Comparison of ENCODE assay signal across 22 mouse cellular contexts in genomic region chr11:94351094-94351493, GRCm38 (mm10). TPM values are rescaled to one million over a fixed set of nuclear protein-coding genes. Genes with fewer than 3 reads are reported as not detected.
DNase-seq lines count a peak whose midpoint lies in the region; ATAC-seq and TF ChIP-seq lines count a peak whose summit lies in the region.
"Had no signal": no experiment of that assay in that cellular context is flagged by ENCODE, and none has a peak within 500 bp of the region (broad histone marks: within the 10 kb centered on the region; RNA-seq: fewer than 3 reads in every experiment).

No protein-coding gene starts in this region.

- no peaks in the 10 kb centered on the region for H3K36me3 ChIP-seq in kidney, postnatal 0 days (ENCODE audit: insufficient read depth, low read length)
- no peaks in the 10 kb centered on the region for H3K36me3 ChIP-seq in liver, embryonic 16.5 days (ENCODE audit: control insufficient read depth, insufficient read depth)
- H3K36me3 ChIP-seq in hindbrain, embryonic 12.5 days = no peaks in the 10 kb centered on the region
- H3K36me3 ChIP-seq: hindbrain, embryonic 10.5 days; neural tube, embryonic 15.5 days had no signal

- H3K27ac ChIP-seq in kidney, postnatal 0 days = no peak overlapping the region
- H3K27ac ChIP-seq in liver, embryonic 16.5 days (ENCODE audit: low read length) = peak overlapping the region; percentile 69
- H3K27ac ChIP-seq in layer of hippocampus, adult 2 months = no peak overlapping the region
- H3K27ac ChIP-seq in hindbrain, embryonic 12.5 days = no peak overlapping the region
- H3K27ac ChIP-seq: forebrain, embryonic 13.5 days; hindbrain, embryonic 10.5 days; neural tube, embryonic 15.5 days had no signal

- no peaks in the 10 kb centered on the region for H3K27me3 ChIP-seq in kidney, postnatal 0 days (ENCODE audit: insufficient read depth, low read length)
- no peaks in the 10 kb centered on the region for H3K27me3 ChIP-seq in liver, embryonic 16.5 days (ENCODE audit: control insufficient read depth, insufficient read depth, low read depth, low read length)
- H3K27me3 ChIP-seq in hindbrain, embryonic 12.5 days = peaks cover 3% of the 10 kb centered on the region; the same call in 1 of the 2 replicates
- H3K27me3 ChIP-seq: neural tube, embryonic 15.5 days had no signal

- no peak for TF ChIP-seq CTCF in kidney, postnatal 0 days (IDR thresholded peaks at IDR 0.05; ENCODE audit: low read depth)
- no peak for TF ChIP-seq CTCF in layer of hippocampus, adult 2 months (conservative IDR thresholded peaks at IDR 0.05)

- no peaks in the 10 kb centered on the region for H3K9me3 ChIP-seq in kidney, postnatal 0 days (replicated peaks; ENCODE audit: low read length)
- H3K9me3 ChIP-seq in liver, embryonic 16.5 days (replicated peaks; ENCODE audit: control insufficient read depth, low read length) = no peaks in the 10 kb centered on the region
- H3K9me3 ChIP-seq in hindbrain, embryonic 12.5 days (replicated peaks) = no peaks in the 10 kb centered on the region
- H3K9me3 ChIP-seq: forebrain, embryonic 13.5 days; hindbrain, embryonic 10.5 days; neural tube, embryonic 15.5 days had no signal

- H3K9ac ChIP-seq in kidney, postnatal 0 days (ENCODE audit: low read depth, low read length) = no peak overlapping the region
- H3K9ac ChIP-seq in liver, embryonic 16.5 days (ENCODE audit: low read depth, low read length) = no peak overlapping the region
- H3K9ac ChIP-seq in hindbrain, embryonic 12.5 days = no peak overlapping the region
- H3K9ac ChIP-seq: forebrain, embryonic 13.5 days; neural tube, embryonic 15.5 days had no signal

- 12% methylated on average over 3 of the region's 3 CpGs for WGBS in kidney, postnatal 0 days
- WGBS in liver, embryonic 16.5 days (ENCODE audit: insufficient replicate concordance) = 8% methylated on average over 3 of the region's 3 CpGs
- WGBS in hindbrain, embryonic 12.5 days = 30% methylated on average over 3 of the region's 3 CpGs

- DNase-seq in kidney, postnatal 0 days (ENCODE audit: low spot score) = peak; percentile 68
- no peak for DNase-seq in kidney, postnatal 10 days
- peak; percentile 87 for DNase-seq in MEL-GATA-1-ER (ENCODE audit: extremely low read depth, low read depth)
- no peak for DNase-seq in layer of hippocampus, adult 2 months (ENCODE audit: low spot score in 2 of 2)
- no peak for DNase-seq in heart, adult 9 months (ENCODE audit: low spot score in 2 of 2)
- DNase-seq: adrenal gland, adult 2 months; cerebellum, adult 11 months; cerebellum, postnatal 14 days; embryo, embryonic 11 days; gastrocnemius, postnatal 14 days; kidney, adult 8-10 months; left cerebral cortex, postnatal 4 days; lung, postnatal 10 days; right cerebral cortex, postnatal 25 days; thymus, postnatal 25 days had no signal

- ATAC-seq in kidney, postnatal 0 days (replicated peaks; ENCODE audit: low FRiP score, low read depth) = no peak
- peak; percentile 90 for ATAC-seq in erythroid progenitor cell, adult 5-6 weeks (replicated peaks; ENCODE audit: low FRiP score, poor library complexity, severe bottlenecking)
- ATAC-seq in liver, embryonic 16.5 days (ENCODE audit: low read depth) = peak; percentile 75
- ATAC-seq in hindbrain, embryonic 12.5 days (ENCODE audit: low FRiP score) = no peak
- ATAC-seq: forebrain, embryonic 13.5 days; midbrain, embryonic 16.5 days had no signal

- H3K4me1 ChIP-seq in kidney, postnatal 0 days (replicated peaks; ENCODE audit: insufficient read depth, low read length) = peaks cover 11% of the 10 kb centered on the region; the same call in 1 of the 2 replicates
- H3K4me1 ChIP-seq in liver, embryonic 16.5 days (ENCODE audit: control insufficient read depth, low read depth, low read length) = peaks cover 20% of the 10 kb centered on the region
- 0 out of 2 replicates have a peak, but pooled peaks cover 1% of the 10 kb centered on the region for H3K4me1 ChIP-seq in hindbrain, embryonic 12.5 days
- H3K4me1 ChIP-seq: forebrain, embryonic 13.5 days; neural tube, embryonic 15.5 days had no signal

- H3K4me3 ChIP-seq in kidney, postnatal 0 days (replicated peaks; ENCODE audit: low read depth, low read length) = no peak overlapping the region
- 0 out of 2 replicates have a peak overlapping the region, but pooled peaks have one; percentile 6 for H3K4me3 ChIP-seq in liver, embryonic 16.5 days (ENCODE audit: low read depth, low read length)
- no peak overlapping the region for H3K4me3 ChIP-seq in layer of hippocampus, adult 2 months
- no peak overlapping the region for H3K4me3 ChIP-seq in hindbrain, embryonic 12.5 days
- H3K4me3 ChIP-seq: forebrain, embryonic 13.5 days; hindbrain, embryonic 10.5 days; neural tube, embryonic 15.5 days had no signal

- H3K4me2 ChIP-seq in kidney, postnatal 0 days (ENCODE audit: low read length) = no peak overlapping the region
- peak overlapping the region; percentile 28 for H3K4me2 ChIP-seq in liver, embryonic 16.5 days (ENCODE audit: low read depth, low read length)
- no peak overlapping the region for H3K4me2 ChIP-seq in hindbrain, embryonic 12.5 days (replicated peaks)
- H3K4me2 ChIP-seq: forebrain, embryonic 13.5 days; neural tube, embryonic 15.5 days had no signal

RNA-seq across cellular contexts. Expression of gene Ankrd40, which starts 23.3 kb away (rescaled TPM):
- 17.9 and 21.9 TPM in 2 replicates for polyA plus RNA-seq in kidney, postnatal 0 days (2015; fragmentation: Nextera tagmentation; extraction: Ambion mirVana)
- 12.2 and 39.6 TPM in 2 replicates for total RNA-seq in erythroid progenitor cell, adult 5-6 weeks (2015; ENCODE audit: low replicate concordance)
- total RNA-seq in erythroid progenitor cell, adult 5-6 weeks (2017; ENCODE audit: low replicate concordance) = 22.2 and 28.6 TPM in 2 replicates
- 2.9 and 3.5 TPM in 2 replicates for polyA plus RNA-seq in liver, embryonic 16.5 days (2015; fragmentation: Nextera tagmentation; extraction: Ambion mirVana)
- total RNA-seq in layer of hippocampus, adult 2 months (2021) = 100 to 1,000 TPM; 113 to 119 TPM
- polyA plus RNA-seq in hindbrain, embryonic 12.5 days (2016; fragmentation: Nextera tagmentation; extraction: Ambion mirVana) = 27.3 and 28.7 TPM in 2 replicates

RNA-seq across cellular contexts. Expression of gene Luc7l3, which starts 29.3 kb away (rescaled TPM):
- 107 and 108 TPM in 2 replicates for polyA plus RNA-seq in kidney, postnatal 0 days (2015; fragmentation: Nextera tagmentation; extraction: Ambion mirVana)
- 261 and 280 TPM in 2 replicates for total RNA-seq in erythroid progenitor cell, adult 5-6 weeks (2015; ENCODE audit: low replicate concordance)
- 596 and 607 TPM in 2 replicates for total RNA-seq in erythroid progenitor cell, adult 5-6 weeks (2017; ENCODE audit: low replicate concordance)
- polyA plus RNA-seq in liver, embryonic 16.5 days (2015; fragmentation: Nextera tagmentation; extraction: Ambion mirVana) = 34.8 and 40.6 TPM in 2 replicates
- 100 to 1,000 TPM; 115 to 132 TPM for total RNA-seq in layer of hippocampus, adult 2 months (2021)
- polyA plus RNA-seq in hindbrain, embryonic 12.5 days (2016; fragmentation: Nextera tagmentation; extraction: Ambion mirVana) = 153 and 167 TPM in 2 replicates

RNA-seq across cellular contexts. Expression of gene Abcc3, which starts 41.7 kb away (rescaled TPM):
- 9.1 and 10.5 TPM in 2 replicates for polyA plus RNA-seq in kidney, postnatal 0 days (2015; fragmentation: Nextera tagmentation; extraction: Ambion mirVana)
- 2.9 and 6.7 TPM in 2 replicates for total RNA-seq in erythroid progenitor cell, adult 5-6 weeks (2015; ENCODE audit: low replicate concordance)
- total RNA-seq in erythroid progenitor cell, adult 5-6 weeks (2017; ENCODE audit: low replicate concordance) = 4.5 TPM in 1 of 2 replicates, not detected in the other
- 9.4 and 10.2 TPM in 2 replicates for polyA plus RNA-seq in liver, embryonic 16.5 days (2015; fragmentation: Nextera tagmentation; extraction: Ambion mirVana)
- total RNA-seq in layer of hippocampus, adult 2 months (2021) = 1 to 10 TPM; 1.2 to 2.2 TPM
- 0.81 and 1.2 TPM in 2 replicates for polyA plus RNA-seq in hindbrain, embryonic 12.5 days (2016; fragmentation: Nextera tagmentation; extraction: Ambion mirVana)

Comparison
In these comparisons a context has a peak if more than half of its experiments do, and no peak if none do; other contexts are left out.
1. DNase-seq: peak in kidney, postnatal 0 days (single experiment) and MEL-GATA-1-ER (single experiment); none in kidney, postnatal 10 days (single experiment), layer of hippocampus, adult 2 months (0 of 2) and heart, adult 9 months (0 of 2).
2. ATAC-seq: peak in erythroid progenitor cell, adult 5-6 weeks (single experiment) and liver, embryonic 16.5 days (single experiment); none in kidney, postnatal 0 days (single experiment) and hindbrain, embryonic 12.5 days (single experiment).